Mouse (Mus musculus) midbrain, embryonic 16.5 days (tissue): ENCODE measurements at regions not wholly inside any gene's neighbourhood (a gene's known extent, or its start where the extent isn't known, plus 50 kb on each side); places are given as distances from the start of the nearest gene placed in this dataset. TPM values are rescaled to one million over a fixed set of nuclear protein-coding genes. Genes with fewer than 3 reads are reported as not detected.

Source experiments
- microRNA-seq: library from miRNA; unstranded; fragments of <30 nt; microRNA quantifications from one replicate; pipeline ENCODE4, GENCODE M21; 2017

Small RNAs in the stretch of these regions (microRNA-seq; reads per million reads assigned to microRNA genes)
- not detected for gene Gm25347
